Mouse (Mus musculus) brain, embryonic 14.5 days (tissue): ENCODE results near the gene Dio2.

Source experiments
- CTCF ChIP-seq: fragments of 200-500 bp; IDR thresholded peaks from 2 replicates; pipeline ENCODE4 v1.5.1; 2012; ENCODE audit warnings: inconsistent platforms, mild to moderate bottlenecking, moderate library complexity, borderline replicate concordance; ENCODE audit not compliant: insufficient read depth, insufficient read length; ENCODE audit errors: extremely low read depth
- POLR2A ChIP-seq: fragments of 200-500 bp; IDR thresholded peaks from 2 replicates; pipeline ENCODE4 v1.6.1; 2012; ENCODE audit warnings: mild to moderate bottlenecking, inconsistent platforms, borderline replicate concordance; ENCODE audit not compliant: poor library complexity, insufficient read depth, insufficient read length, severe bottlenecking; ENCODE audit errors: extremely low read depth

DNA sequence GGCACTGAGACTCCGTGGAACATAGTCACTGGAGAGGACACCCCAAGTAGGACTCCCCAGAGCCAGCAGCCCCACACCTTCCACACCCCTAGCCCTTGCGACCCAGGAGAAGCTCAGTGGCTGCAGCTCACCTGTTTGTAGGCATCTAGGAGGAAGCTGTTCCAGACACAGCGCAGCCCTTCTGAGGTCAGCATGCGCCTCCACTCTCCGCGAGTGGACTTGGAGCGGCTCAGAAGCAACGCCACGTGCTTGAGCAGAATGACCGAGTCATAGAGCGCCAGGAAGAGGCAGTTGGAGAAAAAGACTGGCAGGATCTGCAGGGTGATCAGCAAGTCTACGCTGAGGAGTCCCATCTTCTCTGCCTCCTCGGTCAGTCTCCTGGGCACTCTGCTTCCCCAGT lies 306 bp downstream of the Dio2 start:
- TF ChIP-seq POLR2A = no peak
- TF ChIP-seq CTCF = no peak
